In the genomic region with DNA sequence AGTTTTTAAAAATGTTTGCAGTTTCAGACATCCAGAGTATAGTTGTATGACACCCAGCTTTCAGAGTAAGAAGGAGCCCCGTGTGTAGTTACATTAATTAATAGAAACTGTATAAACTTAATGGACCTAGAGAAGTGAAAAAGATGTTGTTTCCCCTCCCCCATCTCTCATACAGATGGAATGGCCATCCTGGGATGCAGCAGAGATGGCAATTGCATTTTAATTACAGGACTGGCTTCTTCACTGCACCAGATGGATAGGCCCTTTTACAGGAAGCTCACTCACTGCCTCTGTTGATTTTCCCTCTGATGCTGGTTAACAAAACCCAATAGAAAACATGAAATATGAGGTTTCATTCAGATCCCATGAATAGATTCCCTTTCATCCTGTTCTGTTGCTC, we compare ENCODE assay signal across 21 mouse cellular contexts.
DNase-seq lines count a peak whose midpoint lies in the region; ATAC-seq and TF ChIP-seq lines count a peak whose summit lies in the region.
"Had no signal": no experiment of that assay in that cellular context is flagged by ENCODE, and none has a peak within 500 bp of the region (broad histone marks: within the 10 kb centered on the region; RNA-seq: fewer than 3 reads in every experiment).

No protein-coding gene starts in this region.

- H3K4me3 ChIP-seq in midbrain, postnatal 0 days (ENCODE audit: low read depth, low read length): no peak overlapping the region
- no peak overlapping the region for H3K4me3 ChIP-seq in midbrain, embryonic 16.5 days (ENCODE audit: low read depth, low read length)
- H3K4me3 ChIP-seq in hindbrain, embryonic 16.5 days (ENCODE audit: low read length): no peak overlapping the region
- H3K4me3 ChIP-seq in neural tube, embryonic 15.5 days (replicated peaks): no peak overlapping the region
- H3K4me3 ChIP-seq in forebrain, embryonic 14.5 days (ENCODE audit: low read depth, low read length): no peak overlapping the region
- H3K4me3 ChIP-seq: forebrain, embryonic 10.5 days; forebrain, embryonic 13.5 days; gastrocnemius, adult 2 months; intestine, embryonic 15.5 days had no signal

- no peak for ATAC-seq in midbrain, postnatal 0 days (ENCODE audit: low FRiP score)
- no peak for ATAC-seq in midbrain, embryonic 16.5 days
- ATAC-seq in hindbrain, embryonic 16.5 days: peak; percentile 56; the same call in 1 of the 2 replicates
- ATAC-seq in neural tube, embryonic 15.5 days (ENCODE audit: low FRiP score): peak; percentile 75
- no peak for ATAC-seq in forebrain, embryonic 14.5 days
- ATAC-seq: CD4-positive, CD25-positive, alpha-beta regulatory T cell, adult 4 months; forebrain, embryonic 13.5 days; forebrain, postnatal 0 days; intestine, embryonic 15.5 days had no signal

- no peaks in the 10 kb centered on the region for H3K4me1 ChIP-seq in midbrain, postnatal 0 days (ENCODE audit: insufficient read depth, low read length)
- H3K4me1 ChIP-seq in midbrain, embryonic 16.5 days (ENCODE audit: control insufficient read depth, insufficient read depth, low read length): no peaks in the 10 kb centered on the region
- no peaks in the 10 kb centered on the region for H3K4me1 ChIP-seq in hindbrain, embryonic 16.5 days (ENCODE audit: control insufficient read depth, insufficient read depth, low read depth, low read length)
- no peaks in the 10 kb centered on the region for H3K4me1 ChIP-seq in neural tube, embryonic 15.5 days
- H3K4me1 ChIP-seq in forebrain, embryonic 14.5 days (ENCODE audit: control insufficient read depth, insufficient read depth, low read length): no peaks in the 10 kb centered on the region
- H3K4me1 ChIP-seq: forebrain, embryonic 10.5 days; forebrain, embryonic 13.5 days; intestine, embryonic 15.5 days had no signal

- H3K9me3 ChIP-seq in midbrain, postnatal 0 days (ENCODE audit: low read length): no peaks in the 10 kb centered on the region
- no peaks in the 10 kb centered on the region for H3K9me3 ChIP-seq in midbrain, embryonic 16.5 days (replicated peaks; ENCODE audit: control insufficient read depth, low read length, poor library complexity, severe bottlenecking)
- H3K9me3 ChIP-seq in hindbrain, embryonic 16.5 days (ENCODE audit: control insufficient read depth, low read length): no peaks in the 10 kb centered on the region
- no peaks in the 10 kb centered on the region for H3K9me3 ChIP-seq in neural tube, embryonic 15.5 days (replicated peaks)
- H3K9me3 ChIP-seq in forebrain, embryonic 14.5 days (replicated peaks; ENCODE audit: control insufficient read depth, low read length): no peaks in the 10 kb centered on the region
- H3K9me3 ChIP-seq: forebrain, embryonic 10.5 days; forebrain, embryonic 13.5 days; intestine, embryonic 15.5 days had no signal

- no peak for TF ChIP-seq CTCF in midbrain, postnatal 0 days (IDR thresholded peaks at IDR 0.05)
- no peak for TF ChIP-seq CTCF in brain, embryonic 14.5 days (IDR thresholded peaks at IDR 0.05; ENCODE audit: borderline replicate concordance, extremely low read depth, insufficient read depth, insufficient read length)

- no peak overlapping the region for H3K9ac ChIP-seq in midbrain, postnatal 0 days (replicated peaks; ENCODE audit: low read length, poor library complexity, severe bottlenecking)
- no peak overlapping the region for H3K9ac ChIP-seq in midbrain, embryonic 16.5 days (ENCODE audit: low read depth, low read length)
- no peak overlapping the region for H3K9ac ChIP-seq in hindbrain, embryonic 16.5 days (ENCODE audit: low read depth, low read length)
- H3K9ac ChIP-seq in neural tube, embryonic 15.5 days (replicated peaks): no peak overlapping the region
- H3K9ac ChIP-seq in forebrain, embryonic 14.5 days (ENCODE audit: low read length): no peak overlapping the region
- H3K9ac ChIP-seq: forebrain, embryonic 13.5 days; forebrain, postnatal 0 days; intestine, embryonic 15.5 days had no signal

- no peak for TF ChIP-seq POLR2A in brain, embryonic 14.5 days (IDR thresholded peaks at IDR 0.05; ENCODE audit: borderline replicate concordance, extremely low read depth, insufficient read depth, insufficient read length, poor library complexity, severe bottlenecking)

- H3K36me3 ChIP-seq in midbrain, postnatal 0 days (ENCODE audit: insufficient read depth, low read length): no peaks in the 10 kb centered on the region
- H3K36me3 ChIP-seq in midbrain, embryonic 16.5 days (ENCODE audit: control insufficient read depth, insufficient read depth, low read length): no peaks in the 10 kb centered on the region
- H3K36me3 ChIP-seq in hindbrain, embryonic 16.5 days (ENCODE audit: control insufficient read depth, insufficient read depth, low read length): no peaks in the 10 kb centered on the region
- no peaks in the 10 kb centered on the region for H3K36me3 ChIP-seq in neural tube, embryonic 15.5 days
- no peaks in the 10 kb centered on the region for H3K36me3 ChIP-seq in forebrain, embryonic 14.5 days (ENCODE audit: control insufficient read depth, insufficient read depth, low read length)
- H3K36me3 ChIP-seq: forebrain, embryonic 10.5 days; intestine, embryonic 15.5 days had no signal

- no peak overlapping the region for H3K27ac ChIP-seq in midbrain, postnatal 0 days (ENCODE audit: low read depth, low read length)
- no peak overlapping the region for H3K27ac ChIP-seq in midbrain, embryonic 16.5 days (ENCODE audit: low read length)
- H3K27ac ChIP-seq in hindbrain, embryonic 16.5 days (ENCODE audit: low read depth, low read length): no peak overlapping the region
- H3K27ac ChIP-seq in neural tube, embryonic 15.5 days (replicated peaks): no peak overlapping the region
- H3K27ac ChIP-seq in forebrain, embryonic 14.5 days (ENCODE audit: low read depth, low read length): no peak overlapping the region
- H3K27ac ChIP-seq: forebrain, embryonic 10.5 days; forebrain, embryonic 13.5 days; gastrocnemius, adult 2 months; intestine, embryonic 15.5 days had no signal

- WGBS in midbrain, postnatal 0 days: 79% methylated on average over 1 of the region's 1 CpGs
- whole genome bisulfite sequencing in midbrain, embryonic 16.5 days: 90% methylated on average over 1 of the region's 1 CpGs
- WGBS in hindbrain, embryonic 16.5 days: 56% methylated on average over 1 of the region's 1 CpGs
- 40% methylated on average over 1 of the region's 1 CpGs for WGBS in neural tube, embryonic 15.5 days
- 86% methylated on average over 1 of the region's 1 CpGs for WGBS in forebrain, embryonic 14.5 days

- DNase-seq in midbrain, postnatal 0 days (ENCODE audit: low spot score): peak; percentile 12
- peak; percentile 22 for DNase-seq in brain, embryonic 14.5 days (ENCODE audit: low read depth)
- DNase-seq in forebrain, embryonic 14.5 days (ENCODE audit: low spot score): no peak
- no peak for DNase-seq in lung, postnatal 25 days (ENCODE audit: low spot score)
- DNase-seq: adrenal gland, adult 8-10 months; adrenal gland, postnatal 36 days; cerebellum, adult 11-12 months; cerebellum, adult 8-10 months; forebrain, postnatal 0 days; gastrocnemius, adult 2 months; gastrocnemius, postnatal 14 days; heart, adult 11 months; kidney, adult 11 months had no signal

- no peak overlapping the region for H3K4me2 ChIP-seq in midbrain, postnatal 0 days (ENCODE audit: low read depth, low read length, poor library complexity, severe bottlenecking)
- H3K4me2 ChIP-seq in midbrain, embryonic 16.5 days (ENCODE audit: low read length): no peak overlapping the region
- no peak overlapping the region for H3K4me2 ChIP-seq in hindbrain, embryonic 16.5 days (ENCODE audit: low read length)
- no peak overlapping the region for H3K4me2 ChIP-seq in neural tube, embryonic 15.5 days
- no peak overlapping the region for H3K4me2 ChIP-seq in forebrain, embryonic 14.5 days (ENCODE audit: low read length)
- H3K4me2 ChIP-seq: forebrain, embryonic 13.5 days; heart, embryonic 11.5 days; intestine, embryonic 15.5 days had no signal

- no peaks in the 10 kb centered on the region for H3K27me3 ChIP-seq in midbrain, postnatal 0 days (ENCODE audit: insufficient read depth, low read length)
- no peaks in the 10 kb centered on the region for H3K27me3 ChIP-seq in midbrain, embryonic 16.5 days (ENCODE audit: control insufficient read depth, insufficient read depth, low read depth, low read length)
- no peaks in the 10 kb centered on the region for H3K27me3 ChIP-seq in hindbrain, embryonic 16.5 days (replicated peaks; ENCODE audit: control insufficient read depth, insufficient read depth, low read length)
- no peaks in the 10 kb centered on the region for H3K27me3 ChIP-seq in neural tube, embryonic 15.5 days (replicated peaks)
- no peaks in the 10 kb centered on the region for H3K27me3 ChIP-seq in forebrain, embryonic 14.5 days (replicated peaks; ENCODE audit: control insufficient read depth, insufficient read depth, low read length)
- H3K27me3 ChIP-seq: forebrain, embryonic 13.5 days; intestine, embryonic 15.5 days had no signal

Comparison
In these comparisons a context has a peak if more than half of its experiments do, and no peak if none do; other contexts are left out.
1. ATAC-seq: peak in hindbrain, embryonic 16.5 days (single experiment) and neural tube, embryonic 15.5 days (single experiment); none in midbrain, postnatal 0 days (single experiment), midbrain, embryonic 16.5 days (single experiment) and forebrain, embryonic 14.5 days (single experiment).
2. DNase-seq: peak in midbrain, postnatal 0 days (single experiment) and brain, embryonic 14.5 days (single experiment); none in forebrain, embryonic 14.5 days (single experiment) and lung, postnatal 25 days (single experiment).